Mouse (Mus musculus) kidney, adult 18-20 months (tissue): ENCODE measurements around the gene Fam214a.
A peak's percentile ranks its signal among the peaks of the same experiment; 100 is the strongest.
"Not testable (repeated sequence)": the region's sequence is repeated elsewhere in the genome, so short reads cannot be mapped to it uniquely, and the experiment has no call there.

Experiments
- DNase-seq: peaks from one replicate; pipeline ENCODE4 v3.0.0; 2021

Fam214a gene

DNA sequence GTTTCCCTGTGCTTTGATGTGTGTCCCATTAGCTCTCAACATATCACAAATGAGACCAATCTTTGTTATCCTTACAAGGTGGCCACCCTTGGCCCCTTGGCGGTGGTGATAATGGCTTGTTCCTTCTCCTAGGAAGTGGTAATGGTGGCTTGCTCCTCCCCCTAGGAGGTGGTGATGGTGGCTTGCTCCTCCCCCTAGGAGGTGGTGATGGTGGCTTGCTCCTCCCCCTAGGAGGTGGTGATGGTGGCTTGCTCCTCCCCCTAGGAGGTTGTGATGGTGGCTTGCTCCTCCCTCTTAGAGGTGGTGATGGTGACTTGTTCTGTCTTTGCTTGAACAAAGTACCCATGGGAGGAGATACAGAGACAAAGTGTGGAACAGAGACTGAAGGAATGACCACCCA, 30.0 kb downstream of the Fam214a start:
- DNase-seq = not testable (repeated sequence)

DNA sequence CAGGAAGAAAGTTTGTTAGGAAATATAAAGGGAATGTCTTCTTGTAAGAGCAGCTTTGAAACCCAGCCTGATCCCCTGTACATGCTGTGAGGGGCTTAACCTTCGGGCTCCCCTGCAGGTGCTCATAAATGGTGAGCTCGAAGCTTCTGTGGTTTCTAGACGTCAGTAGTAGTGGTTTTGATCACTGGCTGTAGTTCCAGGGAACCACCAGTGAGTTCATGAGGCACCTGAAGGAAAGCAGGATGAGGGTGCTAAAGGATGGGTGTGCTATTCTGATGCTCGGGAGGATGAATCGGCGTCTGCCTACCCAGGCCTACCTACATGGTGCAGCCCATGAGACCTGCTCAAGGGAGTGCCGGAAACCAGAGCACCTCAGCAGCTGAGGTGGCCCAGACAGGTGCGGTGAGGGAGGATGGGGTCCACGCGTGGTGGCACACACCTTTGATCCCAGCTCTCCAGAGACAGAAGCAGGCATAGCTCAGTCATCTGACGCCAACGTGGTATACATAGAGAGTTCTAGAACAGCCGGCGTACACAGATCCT, 32.6 kb downstream of the Fam214a start:
- no peak for DNase-seq

DNA sequence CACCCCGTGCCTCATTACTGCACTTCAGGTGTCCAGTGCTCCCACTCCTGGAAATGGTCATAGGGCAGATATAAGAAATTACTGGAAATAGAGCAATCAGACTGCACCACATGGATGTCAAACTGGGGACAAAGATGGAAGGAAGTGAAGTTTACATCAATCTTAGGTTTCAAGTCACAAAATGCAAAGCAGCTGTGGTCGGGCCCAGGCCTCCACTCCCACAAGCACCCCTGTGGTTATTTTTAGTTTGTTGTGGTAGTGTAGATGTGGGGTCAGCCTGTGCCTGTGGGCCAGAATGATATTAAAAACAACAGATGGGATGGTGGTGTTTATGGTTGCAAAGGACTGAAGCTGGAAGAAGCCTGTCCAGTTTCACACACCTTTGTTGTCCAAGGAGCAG, 33.1 kb downstream of the Fam214a start:
- no peak for DNase-seq

DNA sequence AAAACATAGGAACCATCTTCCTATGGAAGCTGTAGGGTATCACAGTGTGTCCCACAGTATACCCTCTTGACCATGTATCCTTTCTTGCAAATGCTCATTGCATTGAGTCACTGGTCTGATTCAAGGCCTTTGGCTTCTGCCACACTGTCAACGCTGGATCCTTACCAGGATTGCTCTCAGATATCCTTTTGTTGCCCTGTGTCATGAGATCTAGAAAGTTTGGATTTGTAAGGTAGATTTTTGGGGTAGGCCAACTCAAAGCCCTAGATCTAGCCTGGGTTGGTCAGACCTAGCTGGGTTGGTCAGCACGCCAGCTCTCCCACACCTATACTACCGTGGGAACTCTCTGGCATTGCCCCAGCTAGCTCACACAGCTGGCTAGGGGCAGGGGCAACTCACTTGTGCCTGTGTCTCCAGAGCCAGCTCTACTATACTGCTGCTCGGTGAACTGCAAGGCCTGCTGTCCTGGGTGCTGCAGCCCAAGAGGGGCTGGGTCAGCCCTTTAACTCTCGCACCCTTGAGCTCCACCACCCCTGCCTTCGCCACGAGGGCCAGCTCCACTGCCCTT, 36.3 kb downstream of the Fam214a start:
- no peak for DNase-seq

DNA sequence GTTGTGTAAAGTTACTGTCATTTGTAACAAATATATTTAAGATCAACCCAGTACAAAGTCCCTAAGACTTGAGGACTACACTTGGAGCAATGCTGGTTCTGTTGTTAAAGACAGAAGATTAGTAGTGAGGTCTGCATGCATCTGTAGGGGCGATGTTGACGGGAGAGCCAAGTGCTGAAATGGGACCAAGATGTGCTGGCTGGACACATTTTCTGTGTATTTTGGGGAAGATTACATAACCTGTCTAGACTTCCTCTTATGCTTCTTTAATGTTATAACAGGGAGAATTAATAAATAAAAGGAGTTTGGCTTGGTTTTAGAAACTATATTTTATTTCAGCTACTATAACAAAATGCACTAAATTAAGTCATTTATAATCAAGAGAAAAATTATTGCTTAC, 37.3 kb downstream of the Fam214a start:
- DNase-seq = no peak

DNA sequence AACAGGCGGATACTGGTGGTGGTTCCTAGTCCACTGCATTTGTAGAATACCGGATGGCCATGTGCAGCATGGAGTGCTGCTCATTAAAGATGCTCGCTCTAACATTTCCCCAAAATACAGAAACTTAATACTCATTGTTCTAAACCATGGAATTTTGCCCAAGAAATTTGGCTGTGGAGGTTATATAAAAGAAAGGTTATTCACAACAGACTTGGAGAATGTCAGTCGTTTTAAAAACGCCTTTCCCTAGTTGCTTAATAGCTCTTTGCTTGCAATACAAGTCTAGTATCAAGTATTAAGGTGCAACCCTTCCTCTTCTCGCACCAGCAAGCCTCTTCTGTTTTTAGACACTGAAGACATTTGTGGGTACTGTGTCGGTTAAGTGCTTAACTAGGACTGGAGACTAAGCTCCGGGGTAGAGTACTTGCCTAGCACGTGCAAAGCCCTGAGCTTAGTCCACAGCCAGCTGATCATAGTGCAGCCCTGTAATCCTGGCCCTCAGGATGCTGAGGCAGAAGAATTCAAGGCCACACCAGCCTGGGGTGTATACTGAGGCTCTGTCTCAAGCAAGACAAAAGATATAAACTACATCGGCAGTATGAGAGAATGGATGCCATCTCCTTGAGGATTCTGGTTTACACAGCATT, 42.0 kb downstream of the Fam214a start:
- no peak for DNase-seq

DNA sequence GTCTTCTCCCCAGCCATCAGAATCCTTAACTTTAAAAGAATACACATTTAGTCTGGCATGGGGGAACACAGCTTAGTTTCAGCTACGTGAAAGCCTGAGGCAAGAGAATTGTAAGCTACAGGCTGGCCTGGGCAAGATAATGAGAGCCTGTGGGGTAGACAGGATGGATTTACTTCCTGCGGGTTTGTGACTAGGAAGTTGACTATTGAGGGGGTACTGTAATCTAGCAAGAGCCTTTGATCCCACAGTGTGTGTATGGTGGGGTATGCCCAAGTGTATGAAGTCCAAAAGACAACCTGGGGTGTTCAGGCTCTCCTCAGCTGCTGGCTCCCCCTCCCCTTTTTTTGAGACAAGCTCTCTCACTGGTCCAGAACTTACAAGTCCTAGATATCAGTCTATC, 43.7 kb downstream of the Fam214a start:
- DNase-seq = no peak

DNA sequence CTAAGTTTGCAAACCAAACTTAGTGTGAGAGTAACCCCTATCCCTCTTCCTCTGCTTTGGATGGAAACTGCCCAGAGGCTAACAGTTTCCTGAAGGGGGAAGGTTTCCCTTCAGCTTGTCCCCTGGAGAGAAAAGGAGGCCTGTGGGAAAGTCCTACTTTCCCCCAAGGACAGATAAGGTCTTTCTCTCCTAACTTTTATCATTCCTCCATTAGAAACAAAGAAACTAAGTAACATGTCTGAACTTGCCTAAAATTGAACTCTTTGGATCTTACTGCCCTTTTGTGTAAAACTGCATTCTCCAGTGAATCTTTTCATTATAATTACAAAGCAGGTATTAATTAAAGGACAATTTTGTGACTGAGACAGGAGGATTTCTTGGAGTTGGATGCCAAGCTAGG, 45.3 kb downstream of the Fam214a start:
- no peak for DNase-seq

DNA sequence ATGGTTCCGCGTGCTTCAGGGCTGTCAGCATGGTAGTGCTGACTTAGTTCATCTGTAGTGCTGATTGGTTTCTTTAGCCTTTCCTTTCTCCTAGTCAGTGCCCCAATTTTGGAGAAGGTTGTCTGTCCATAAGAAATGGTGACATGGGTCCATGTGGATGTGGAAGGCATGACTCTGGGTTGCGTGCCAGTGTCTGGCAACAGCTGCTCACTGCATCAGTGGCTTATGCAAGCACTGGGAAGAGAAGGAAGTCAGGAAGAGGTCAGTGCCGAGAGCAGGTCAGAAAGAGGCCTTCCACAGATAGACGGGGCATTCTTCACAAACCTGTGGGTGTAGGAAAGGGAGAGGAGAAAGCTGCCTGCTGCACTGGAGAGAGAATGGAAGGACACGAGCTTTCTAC, 48.3 kb downstream of the Fam214a start:
- DNase-seq = no peak

DNA sequence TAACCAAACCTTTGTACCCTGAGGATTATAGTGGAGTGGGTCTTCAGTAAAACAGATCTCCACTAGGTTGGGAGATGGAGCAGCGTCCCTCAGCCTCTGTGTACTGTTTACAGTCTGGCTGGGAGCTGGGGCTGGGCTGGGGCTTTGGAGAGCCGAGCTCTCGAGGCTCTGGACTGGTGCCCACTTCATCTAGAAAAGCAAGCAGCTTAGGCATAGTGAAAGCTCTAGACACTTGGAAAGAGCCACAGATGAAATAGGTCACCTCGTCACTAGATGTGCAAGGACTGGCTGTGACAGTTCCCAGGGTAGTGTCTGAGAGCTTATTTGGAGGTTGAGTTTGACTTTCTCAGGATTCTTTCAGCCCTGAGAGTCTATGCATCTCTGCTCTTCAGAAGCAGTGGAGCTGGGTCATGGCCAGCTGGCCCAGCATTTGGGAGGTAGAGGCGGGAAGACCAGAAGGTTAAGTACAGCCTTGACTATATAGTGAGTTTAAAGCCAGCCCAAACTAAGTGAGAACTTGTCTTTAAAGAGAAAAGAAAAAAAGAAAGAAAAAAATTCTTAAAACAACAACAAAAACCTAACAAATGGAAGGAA, 49.0 kb downstream of the Fam214a start:
- DNase-seq = no peak

DNA sequence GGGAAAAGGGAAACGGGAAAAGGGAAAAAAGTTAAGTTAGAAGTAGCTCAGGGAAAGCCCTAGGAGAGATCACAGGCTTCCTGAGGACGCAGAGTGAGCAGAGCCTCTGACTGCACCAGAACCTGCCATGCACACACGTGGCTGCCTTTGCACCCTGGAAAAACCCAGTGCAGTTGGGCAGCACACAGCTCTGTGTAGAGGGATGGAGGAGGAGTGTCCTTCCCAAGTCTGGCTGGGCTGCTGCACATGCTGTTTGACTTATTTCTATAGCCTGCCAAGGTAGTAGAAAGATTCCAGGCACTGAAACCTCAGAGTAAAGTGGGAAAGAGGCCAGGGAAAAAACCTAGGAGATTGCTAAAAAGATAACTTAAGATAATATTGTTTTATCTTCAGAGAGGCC, 49.6 kb downstream of the Fam214a start:
- DNase-seq = no peak

DNA sequence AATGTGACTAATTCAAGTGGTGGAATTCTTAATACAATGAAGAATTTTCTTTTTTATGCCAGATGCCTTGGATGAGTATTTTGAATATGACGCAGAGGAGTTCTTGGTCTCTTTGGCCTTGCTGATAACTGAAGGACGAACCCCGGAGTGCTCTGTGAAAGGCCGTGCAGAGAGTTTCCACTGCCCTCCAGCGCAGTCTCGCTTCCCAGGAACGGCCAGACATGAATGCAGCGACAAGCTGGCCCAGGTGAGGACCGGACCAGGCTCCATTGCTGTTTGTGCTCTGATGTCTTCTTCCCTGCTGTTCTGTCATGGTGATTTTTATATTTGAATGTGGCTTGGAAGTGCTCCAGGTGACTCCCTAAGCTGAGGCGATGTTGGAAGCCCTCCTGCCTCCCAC, 51.5 kb downstream of the Fam214a start:
- no peak for DNase-seq

DNA sequence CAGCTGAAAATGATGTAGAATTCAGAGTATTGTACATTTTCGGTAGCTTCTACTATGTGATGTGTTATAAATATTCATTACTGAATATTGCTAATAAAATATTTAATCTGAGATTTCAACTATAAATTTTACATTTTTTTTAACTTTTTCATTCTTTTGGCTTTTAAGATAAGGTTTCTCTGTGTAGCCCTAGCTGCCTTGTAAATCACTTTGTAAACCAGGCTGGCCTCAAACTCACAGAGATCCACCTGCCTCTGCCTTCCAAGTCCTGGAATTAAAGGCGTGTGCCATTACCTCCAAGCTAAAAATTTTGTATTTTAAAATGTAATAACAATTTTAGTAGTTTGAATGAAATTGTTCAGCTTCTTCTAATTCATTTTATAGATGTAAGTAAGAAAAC, 63.9 kb downstream of the Fam214a start:
- DNase-seq = no peak

DNA sequence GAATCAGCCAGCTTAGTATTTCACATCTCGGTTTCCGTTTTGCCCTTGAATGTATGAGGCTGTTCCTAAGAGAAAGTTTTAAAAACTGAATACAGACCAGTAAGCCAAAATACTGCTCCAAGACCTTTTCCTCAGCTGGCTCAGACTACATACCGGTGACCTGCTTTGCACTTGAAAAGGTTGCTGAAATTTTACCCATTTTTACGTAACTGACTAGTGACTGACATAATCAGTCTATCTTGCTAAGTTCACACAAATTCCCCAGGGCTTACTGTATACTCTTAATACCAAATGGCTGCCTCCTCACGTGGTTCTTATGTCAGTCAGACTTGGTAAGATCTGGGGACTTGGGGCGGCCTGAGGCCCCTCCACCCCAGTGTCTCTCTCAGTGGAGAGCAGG, 66.5 kb downstream of the Fam214a start:
- DNase-seq = no peak

DNA sequence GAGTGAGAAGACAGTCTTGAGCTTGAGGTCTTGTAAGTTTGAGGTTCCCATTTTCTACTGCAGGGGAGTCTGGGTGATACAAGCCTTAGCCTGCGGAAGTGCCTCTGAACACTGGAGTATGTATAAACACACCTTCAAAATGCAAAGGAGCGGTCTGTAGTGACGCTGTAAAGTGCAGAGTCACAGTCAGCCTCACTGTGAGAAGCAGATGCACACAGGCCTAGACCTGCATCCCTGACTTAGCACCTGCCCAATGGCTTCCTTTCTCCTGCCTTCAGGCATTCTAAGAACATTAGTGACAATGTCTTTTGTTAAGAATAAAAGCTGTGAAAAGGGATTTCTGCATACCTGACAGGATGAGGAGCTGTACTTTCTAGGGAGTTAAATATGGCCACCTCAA, 66.9 kb downstream of the Fam214a start:
- no peak for DNase-seq

DNA sequence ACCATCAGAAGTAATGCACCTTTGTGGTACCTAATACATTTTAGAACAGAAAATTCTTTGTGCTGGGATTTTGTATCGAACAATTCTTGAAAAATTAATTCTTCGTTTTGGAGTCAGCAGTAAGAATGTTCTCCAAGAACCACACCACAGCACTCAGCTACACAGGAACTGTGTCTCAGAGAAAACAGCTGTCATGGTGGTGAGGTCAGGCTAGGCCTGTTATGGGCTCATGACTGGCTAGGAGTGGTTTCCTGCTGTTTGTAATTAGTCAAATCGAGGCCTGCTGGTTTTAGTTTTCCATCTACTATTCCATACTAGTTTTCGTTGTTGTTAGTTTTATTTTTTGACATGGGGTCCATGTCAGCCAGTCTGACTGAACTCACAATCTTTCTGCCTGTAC, 67.9 kb downstream of the Fam214a start:
- no peak for DNase-seq

DNA sequence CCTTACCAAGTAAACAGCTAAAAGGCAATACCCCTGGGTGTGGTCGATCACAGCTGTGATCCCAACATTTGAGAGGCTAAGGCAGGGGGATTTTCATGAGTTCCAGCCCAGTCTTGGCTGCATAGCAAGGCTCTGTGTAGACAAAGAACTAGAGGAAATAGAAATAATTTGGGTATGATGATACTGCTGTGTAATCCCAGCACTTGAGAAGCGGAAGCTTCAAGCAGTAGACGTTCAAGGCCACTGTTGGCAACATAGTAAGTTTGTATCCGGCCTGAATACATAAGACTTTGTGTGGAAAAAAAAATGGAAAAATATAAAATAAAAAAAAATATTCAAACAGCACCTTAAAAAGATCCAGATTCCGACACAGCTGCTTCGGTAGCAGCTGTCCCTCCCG, 69.9 kb downstream of the Fam214a start:
- DNase-seq = no peak

DNA sequence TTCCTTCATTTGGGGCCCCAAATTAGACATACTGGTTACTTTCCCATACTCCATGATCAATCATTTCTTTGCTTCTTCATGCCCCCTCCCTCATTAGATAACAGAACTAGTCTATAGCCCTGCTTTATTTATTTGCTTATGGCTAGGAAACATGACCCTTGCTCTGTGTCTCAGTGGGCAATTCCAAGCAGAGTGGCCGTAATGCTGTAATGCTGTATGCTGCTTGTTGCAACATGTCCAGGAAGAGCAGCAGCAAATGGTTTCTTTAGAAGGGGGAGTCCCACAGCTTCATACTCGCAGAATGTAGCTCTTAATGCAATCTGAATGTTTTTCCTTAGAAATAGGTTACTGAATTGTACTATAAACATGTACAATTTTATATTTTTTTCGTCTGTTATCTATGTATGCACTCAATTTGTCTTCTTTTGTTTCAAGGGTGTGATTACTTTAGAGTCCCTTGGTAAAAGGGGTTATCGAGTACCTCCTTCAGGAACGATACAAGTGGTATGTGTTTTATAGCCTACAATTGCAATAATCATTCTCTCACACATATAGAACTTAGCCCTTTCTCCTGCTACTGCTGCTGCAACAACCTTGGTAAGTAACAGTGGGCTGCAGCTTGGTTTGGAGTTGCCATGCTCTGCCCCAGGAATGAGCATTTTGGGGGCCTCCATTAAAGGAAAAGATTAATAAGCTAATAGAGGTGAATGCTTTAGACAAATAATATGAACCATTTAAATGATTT, 70.6 kb downstream of the Fam214a start:
- DNase-seq = no peak

DNA sequence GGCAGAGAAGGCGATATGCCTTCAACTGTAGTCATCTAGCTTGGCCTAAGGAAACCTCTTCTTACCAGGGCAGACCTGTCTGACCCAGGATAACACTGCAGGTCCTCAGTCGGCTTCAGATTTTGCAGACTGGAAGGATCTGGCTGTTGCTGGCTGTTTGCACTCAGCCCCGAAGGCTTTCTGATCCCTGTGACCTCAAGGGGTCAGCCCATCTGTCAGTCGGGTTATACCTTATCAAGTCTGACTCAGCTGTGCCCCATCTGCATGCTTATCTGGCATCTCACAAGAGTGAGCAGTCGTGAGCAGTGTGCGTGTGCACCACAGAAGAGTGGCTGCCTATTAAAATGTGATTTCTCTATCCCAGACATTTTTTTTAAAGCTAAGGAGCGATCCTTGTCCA, 71.4 kb downstream of the Fam214a start:
- no peak for DNase-seq

DNA sequence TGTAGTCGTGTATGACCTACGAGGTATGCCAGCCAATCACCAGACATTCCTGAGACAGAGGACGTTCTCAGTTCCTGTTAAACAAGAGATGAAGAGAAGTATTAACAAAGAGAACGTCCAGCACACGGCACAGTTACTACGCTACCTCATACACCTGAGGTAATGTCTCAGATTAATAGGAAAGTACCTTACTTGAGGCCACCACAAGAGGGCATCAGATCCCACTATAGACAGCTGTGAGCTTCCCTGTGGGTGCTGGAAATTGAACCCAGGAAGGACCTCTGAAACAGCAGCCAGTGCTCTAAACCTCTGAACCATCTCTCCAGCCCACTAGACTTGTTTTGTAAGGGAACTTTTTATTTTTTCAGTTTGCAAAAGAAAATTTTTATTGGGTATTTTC, 73.0 kb downstream of the Fam214a start:
- DNase-seq = no peak

DNA sequence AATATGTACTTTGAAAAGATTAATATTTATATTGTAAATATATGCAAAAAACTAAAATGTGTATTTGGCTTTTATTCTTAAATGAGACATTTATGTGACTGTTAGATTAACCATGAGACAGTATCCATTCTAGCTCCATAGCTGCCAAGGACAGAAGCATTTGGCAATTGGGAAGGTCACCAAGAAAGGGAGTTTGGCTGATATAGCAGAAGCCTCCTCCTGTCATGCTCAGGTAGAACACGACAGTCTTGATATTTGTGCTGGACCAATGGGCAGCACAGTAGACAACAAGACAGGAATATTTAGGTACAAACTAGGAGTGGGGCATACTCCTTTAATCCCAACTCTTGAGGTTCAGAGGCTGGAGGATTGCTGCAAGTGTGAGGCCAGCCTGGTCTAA, 79.7 kb downstream of the Fam214a start:
- DNase-seq = no peak

DNA sequence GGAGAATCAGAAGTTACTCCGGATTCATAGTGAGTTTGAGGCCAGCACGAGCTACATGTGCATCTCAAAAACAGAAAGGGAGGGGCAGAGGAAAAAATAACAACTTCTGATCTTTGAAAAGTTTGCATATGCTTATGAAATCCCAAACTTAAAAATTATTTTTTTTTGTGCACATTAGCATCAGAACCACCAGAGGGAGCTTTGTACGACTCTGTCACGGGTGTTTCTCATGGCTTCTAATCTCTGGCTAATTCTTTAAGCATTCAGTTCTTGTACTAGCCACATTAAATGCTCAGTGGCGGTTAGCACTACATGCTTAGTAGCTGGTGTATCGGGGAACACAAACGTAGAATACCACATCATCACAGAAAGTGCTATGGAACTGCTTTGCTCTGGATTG, 80.5 kb downstream of the Fam214a start:
- peak; percentile 2 for DNase-seq

DNA sequence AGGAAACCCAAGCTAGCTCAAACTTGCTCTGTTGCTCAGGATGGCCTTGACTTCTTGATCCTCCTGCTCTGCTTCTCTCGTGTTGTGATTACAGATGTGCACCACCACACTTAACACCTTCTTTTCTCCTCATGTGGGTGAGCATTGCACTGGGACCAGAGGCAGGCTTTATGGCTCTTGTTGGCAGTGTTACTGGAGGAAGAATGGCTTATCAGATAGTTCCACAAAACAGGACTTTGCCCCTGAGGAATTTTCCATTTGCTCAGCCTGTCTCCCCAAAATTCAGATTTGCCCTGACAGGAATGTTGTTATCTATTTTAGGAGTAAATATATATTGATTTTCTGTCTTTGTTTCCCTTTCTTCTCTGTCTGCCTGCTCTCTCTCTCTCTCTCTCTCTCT, 82.0 kb downstream of the Fam214a start:
- DNase-seq = peak; percentile 2

DNA sequence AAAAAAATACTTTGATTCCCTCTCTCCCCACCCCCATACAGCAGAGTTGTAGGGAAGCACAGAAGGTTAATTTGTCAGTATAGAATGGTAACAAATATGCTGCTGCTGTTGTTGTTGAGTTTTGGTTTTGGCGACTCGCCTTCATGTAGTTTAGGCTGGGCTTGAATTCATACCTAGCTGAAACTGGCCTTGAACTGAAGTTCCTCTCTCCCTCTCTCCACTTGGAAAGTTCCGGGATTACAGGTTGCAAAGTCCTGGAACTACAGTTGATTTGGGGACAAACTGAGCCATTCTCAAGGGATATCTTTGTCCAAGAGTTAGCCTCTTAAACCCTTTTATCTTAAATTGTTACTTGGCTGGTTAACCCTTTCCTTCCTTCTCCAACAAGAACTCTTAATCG, 83.3 kb downstream of the Fam214a start:
- DNase-seq = no peak
